Mouse (Mus musculus): ENCODE measurements around the gene Nepro.

Gene Nepro

GRCm38 (mm10) chr16:44724083-44724787 lies at the start of gene Nepro:
TSS of gene Nepro (plus strand) at chr16:44724301.
- peak; percentile 92 to 97 for DNase-seq (ENCODE audit: low spot score in 2 of 2)

DNA sequence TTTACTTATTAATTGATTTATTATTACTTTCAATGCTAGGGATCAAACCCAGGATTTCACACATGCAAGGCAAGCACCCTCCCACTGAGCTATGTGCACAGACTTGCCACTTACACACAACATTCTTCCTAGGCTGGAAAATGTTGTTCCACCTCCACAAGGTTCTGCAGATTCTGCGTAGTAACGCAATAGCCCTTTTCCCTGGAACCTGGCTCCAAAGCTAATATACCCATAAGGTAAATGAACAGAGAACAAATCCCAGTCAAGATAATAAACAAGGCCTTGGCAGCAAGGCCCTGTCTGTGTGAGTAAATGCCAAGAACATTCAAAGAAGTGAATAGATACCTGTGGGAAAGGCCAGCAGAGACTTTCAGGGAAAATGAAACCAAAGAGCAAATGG lies 47.7 kb upstream of the Nepro start:
- DNase-seq (ENCODE audit: low spot score in 2 of 2) = no peak

DNA sequence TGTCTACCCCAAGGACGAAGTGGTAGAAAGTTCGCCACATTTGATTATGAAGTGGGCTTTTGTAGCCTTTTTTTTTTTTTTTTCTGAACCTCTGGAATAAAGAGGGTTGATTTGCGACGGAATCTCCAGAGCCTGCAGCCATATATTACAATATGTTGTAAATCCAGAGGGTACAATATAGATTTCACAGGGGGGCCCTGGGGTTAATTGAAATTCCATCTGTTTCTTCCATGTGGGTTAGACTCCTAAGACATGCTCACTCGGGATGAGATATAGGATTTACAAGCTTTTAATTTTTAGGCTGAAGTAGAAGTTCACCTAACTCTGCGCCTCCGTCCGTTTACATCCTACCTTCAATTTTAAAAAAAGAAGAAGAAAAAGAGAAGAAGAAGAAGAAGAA lies 45.0 kb upstream of the Nepro start:
- no peak for DNase-seq (ENCODE audit: low spot score in 2 of 2)

DNA sequence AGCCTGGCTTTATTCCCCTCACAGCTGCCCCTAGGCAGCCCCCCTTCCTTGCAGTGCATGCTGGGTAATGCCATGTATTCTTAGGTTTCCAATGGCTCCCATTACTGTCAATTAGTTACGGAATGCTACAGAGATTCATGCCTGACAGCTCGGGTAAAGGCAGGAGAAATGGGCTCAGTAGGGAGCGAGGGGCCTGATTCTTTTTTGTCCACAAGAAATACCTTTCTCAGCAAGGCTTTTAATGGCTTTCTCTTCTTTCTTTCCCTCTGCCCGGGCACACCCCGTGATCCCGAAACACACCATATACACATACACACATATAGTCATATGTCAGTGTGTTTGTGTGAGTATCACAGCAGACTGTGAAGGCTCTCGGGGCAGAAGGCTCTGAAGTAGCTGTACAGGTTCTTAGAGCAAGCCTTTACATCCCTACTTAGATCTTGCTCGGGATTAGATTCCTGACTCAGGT lies 44.6 kb upstream of the Nepro start:
- no peak for DNase-seq (ENCODE audit: low spot score in 2 of 2)

- peak; percentile 48 to 61 for DNase-seq (ENCODE audit: low spot score in 2 of 2)
These were observed 43.2 kb upstream of the Nepro start for GRCm38 (mm10) chr16:44680756-44681498.

GRCm38 (mm10) chr16:44684646-44685045 lies 39.5 kb upstream of the Nepro start:
- no peak for DNase-seq (ENCODE audit: low spot score in 2 of 2)

GRCm38 (mm10) chr16:44685401-44685800 lies 38.7 kb upstream of the Nepro start:
- DNase-seq (ENCODE audit: low spot score in 2 of 2) = no peak

GRCm38 (mm10) chr16:44686991-44687718 lies 36.9 kb upstream of the Nepro start:
- DNase-seq (ENCODE audit: low spot score in 2 of 2) = no peak

- no peak for DNase-seq (ENCODE audit: low spot score in 2 of 2)
These were observed 36.2 kb upstream of the Nepro start for GRCm38 (mm10) chr16:44687719-44688420.

GRCm38 (mm10) chr16:44688507-44688906 lies 35.6 kb upstream of the Nepro start:
- DNase-seq (ENCODE audit: low spot score in 2 of 2) = no peak

- no peak for DNase-seq (ENCODE audit: low spot score in 2 of 2)
These were observed 33.6 kb upstream of the Nepro start for GRCm38 (mm10) chr16:44690501-44690900.

GRCm38 (mm10) chr16:44691066-44691465 lies 33.0 kb upstream of the Nepro start:
- no peak for DNase-seq (ENCODE audit: low spot score in 2 of 2)

DNA sequence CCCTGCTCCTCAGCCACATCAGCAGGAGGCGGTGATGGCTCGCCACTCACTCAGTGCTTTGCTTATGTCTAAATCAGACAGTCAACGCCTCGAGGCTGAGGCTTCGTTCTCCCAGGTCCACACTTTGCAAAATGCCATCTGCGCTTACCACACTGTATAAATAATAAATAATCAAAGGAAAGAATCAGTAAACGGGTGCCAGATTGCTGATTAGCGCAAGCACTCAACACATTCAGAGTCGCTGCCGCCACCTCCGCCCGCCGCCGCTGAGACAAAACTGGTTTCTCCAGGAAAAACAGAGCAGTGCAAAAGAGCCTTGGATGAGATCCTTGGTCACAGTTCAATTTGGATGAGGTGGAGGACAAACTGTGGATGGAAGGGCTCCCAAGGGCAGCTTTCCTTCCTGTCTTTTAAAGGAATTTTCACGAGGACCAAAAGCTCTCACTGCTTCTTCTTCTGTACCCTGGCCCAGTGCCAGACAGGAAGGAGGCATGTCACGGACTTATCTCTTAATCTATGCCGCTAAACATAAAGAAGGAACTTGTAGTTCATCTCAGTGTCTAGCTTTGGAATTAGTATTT lies 32.5 kb upstream of the Nepro start:
- peak; percentile 78 to 80 for DNase-seq (ENCODE audit: low spot score in 2 of 2)

DNA sequence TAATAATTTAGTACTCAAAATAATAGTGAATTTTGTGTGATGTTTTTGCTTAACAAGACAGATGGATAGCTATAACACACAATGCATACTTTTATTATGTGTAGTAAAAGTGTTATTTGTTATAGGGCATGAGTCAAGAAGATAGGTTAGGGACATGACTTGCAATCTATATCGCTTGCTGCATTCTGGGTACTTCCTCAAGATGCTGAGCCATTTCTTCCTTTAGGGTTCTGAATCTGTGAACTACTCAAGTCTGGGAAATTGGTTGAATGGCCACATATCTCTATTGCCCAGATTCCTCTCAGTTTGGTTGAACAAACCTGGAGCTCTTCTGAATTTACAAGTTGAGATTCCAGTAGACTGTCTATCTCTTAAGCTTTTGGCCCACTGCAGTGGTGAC lies 31.6 kb upstream of the Nepro start:
- no peak for DNase-seq (ENCODE audit: low spot score in 2 of 2)

GRCm38 (mm10) chr16:44693695-44694094 lies 30.4 kb upstream of the Nepro start:
- DNase-seq (ENCODE audit: low spot score in 2 of 2) = no peak

DNA sequence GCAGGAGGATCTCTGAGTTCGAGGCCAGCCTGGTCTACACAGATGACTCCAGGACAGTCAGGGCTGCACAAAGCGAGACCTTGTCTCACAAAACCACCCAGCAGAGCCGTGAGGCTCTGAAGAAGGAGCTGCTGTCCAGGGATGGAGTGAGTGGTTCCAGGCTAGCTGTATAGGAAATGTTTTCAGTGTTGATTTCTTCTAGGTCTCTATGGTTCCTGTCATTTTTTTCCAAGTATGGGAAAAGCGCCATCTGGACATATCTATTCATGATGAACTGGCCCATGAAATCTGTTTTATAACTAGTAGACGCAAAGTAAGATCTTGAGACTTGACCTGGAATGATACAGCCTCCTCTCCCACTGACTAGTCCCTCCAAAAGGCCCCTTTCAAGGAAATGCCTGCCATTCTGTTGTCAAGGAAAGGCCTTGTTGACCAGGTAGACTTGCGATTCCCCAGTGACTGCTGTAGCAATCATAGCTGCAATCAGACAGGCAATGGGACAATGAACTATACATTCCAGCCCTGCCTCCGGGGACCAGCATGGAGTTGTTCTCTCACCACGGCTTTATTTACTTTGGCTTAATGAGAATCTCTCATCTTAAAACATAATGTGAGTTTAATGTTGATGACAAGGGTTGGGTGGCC lies 28.8 kb upstream of the Nepro start:
- no peak for DNase-seq (ENCODE audit: low spot score in 2 of 2)

GRCm38 (mm10) chr16:44695859-44696620 lies 28.1 kb upstream of the Nepro start:
- DNase-seq (ENCODE audit: low spot score in 2 of 2) = no peak

GRCm38 (mm10) chr16:44697473-44698205 lies 26.5 kb upstream of the Nepro start:
- no peak for DNase-seq (ENCODE audit: low spot score in 2 of 2)

DNA sequence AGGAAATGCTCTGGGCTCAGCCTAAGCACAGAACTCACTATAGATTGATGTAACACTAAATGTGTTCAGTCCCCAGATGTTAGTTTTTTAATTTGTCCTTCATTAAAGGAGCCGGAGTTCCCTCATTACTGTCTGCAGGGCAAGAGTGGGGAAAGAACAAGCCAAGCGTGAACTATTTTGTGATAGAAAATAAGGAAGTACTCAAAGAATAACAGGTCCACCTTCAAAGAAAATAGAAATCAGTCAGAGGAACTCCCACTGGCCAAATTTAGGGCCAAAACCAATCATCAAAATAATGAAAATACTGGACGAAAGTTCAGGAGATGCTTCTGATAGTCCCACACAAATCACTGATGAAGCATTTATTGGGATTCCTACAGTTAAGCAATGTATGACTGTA lies 22.9 kb upstream of the Nepro start:
- no peak for DNase-seq (ENCODE audit: low spot score in 2 of 2)

GRCm38 (mm10) chr16:44702272-44702671 lies 21.8 kb upstream of the Nepro start:
- no peak for DNase-seq (ENCODE audit: low spot score in 2 of 2)
